Mouse (Mus musculus) c-Kit-negative CD71-positive TER-119-positive erythroid progenitor cells, embryonic 14.5 days (primary cell): ENCODE results near the gene Irgc1.

Source experiments
- DNase-seq: peaks from one replicate; pipeline ENCODE4 v3.0.0-alpha.2; 2013; ENCODE audit warnings: low read depth, low spot score

Gene Irgc1

GRCm38 (mm10) chr7:24472442-24472841 lies 20.3 kb upstream of the Irgc1 start:
- DNase-seq = no peak

- no peak for DNase-seq
Observed at GRCm38 (mm10) chr7:24470356-24470755, 18.3 kb upstream of the Irgc1 start.

DNA sequence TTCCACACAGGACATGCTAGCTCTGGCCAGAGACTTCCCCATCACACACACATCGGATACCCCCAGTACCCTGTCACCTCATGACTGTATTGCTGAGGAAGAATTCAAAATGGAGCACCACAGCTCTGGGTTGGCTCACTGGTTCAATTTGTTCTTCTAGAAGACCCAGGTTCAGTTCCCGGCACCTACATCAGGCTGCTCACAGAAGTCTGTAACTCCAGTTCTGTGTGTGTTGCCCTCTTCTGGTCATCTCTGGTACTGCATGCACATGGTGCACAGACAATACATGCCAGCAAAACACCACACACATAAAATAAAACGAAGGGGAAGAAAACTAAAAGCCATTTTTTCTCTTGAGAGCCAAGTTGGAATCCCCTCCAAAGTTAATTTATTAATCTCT lies 17.0 kb upstream of the Irgc1 start:
- peak; percentile 31 for DNase-seq

- no peak for DNase-seq
Observed at GRCm38 (mm10) chr7:24467886-24468285, 15.8 kb upstream of the Irgc1 start.

DNA sequence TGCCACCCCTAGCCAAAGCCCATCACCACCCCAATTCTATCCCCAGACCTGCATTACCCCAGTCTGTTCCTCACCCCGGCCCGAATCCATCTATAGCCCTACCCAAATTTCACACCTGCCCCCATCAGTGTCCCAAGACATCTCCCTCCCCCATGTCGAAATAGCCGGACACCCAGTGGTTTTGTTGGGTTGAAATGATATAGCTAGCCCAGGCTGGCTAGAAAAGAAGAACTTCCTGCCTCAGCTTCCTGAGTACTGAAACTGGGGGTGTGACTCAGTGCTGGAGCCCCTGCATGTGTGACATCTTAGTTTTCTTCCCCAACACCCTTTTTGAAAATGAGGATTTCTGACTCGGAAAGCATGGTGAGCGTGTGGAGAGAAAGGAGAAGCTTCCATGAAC lies 14.7 kb upstream of the Irgc1 start:
- no peak for DNase-seq

- no peak for DNase-seq
Observed at GRCm38 (mm10) chr7:24462388-24463319, 10.6 kb upstream of the Irgc1 start, which contains the start of gene Plaur. TSS of gene Plaur (plus strand) at chr7:24462484.

DNA sequence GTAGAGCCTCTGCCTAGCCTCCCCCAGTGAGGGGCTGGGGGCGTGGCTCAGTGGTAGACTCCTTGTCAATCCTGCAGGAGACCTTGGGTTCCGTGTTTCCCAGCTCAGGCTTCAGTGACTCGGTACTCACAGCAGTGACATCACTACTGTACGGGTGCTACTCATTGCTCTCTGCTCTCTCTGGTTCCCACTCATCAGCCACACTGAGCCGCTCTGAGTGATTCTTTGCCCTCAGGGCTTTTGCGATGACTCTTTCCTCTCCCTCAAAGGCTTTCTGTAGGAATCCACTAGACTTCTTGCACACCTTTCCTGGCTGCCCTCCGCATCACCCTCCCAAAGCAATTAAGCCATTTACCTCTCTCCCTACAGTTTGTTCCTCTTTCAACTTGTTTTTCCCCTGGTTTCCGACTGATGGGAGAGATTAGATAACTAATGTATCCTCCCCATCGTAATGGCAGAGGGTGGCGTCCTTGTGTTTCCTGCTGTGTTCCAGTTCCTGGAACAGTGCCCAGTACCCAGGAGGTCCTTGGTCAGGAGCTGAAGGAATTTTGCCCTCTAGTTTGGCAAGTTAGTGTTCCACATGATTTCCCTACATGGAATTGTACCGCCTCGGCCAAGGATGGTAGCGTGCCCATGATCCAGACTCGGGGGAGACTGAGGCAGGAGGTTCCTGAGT lies 9.4 kb upstream of the Irgc1 start:
- no peak for DNase-seq

DNA sequence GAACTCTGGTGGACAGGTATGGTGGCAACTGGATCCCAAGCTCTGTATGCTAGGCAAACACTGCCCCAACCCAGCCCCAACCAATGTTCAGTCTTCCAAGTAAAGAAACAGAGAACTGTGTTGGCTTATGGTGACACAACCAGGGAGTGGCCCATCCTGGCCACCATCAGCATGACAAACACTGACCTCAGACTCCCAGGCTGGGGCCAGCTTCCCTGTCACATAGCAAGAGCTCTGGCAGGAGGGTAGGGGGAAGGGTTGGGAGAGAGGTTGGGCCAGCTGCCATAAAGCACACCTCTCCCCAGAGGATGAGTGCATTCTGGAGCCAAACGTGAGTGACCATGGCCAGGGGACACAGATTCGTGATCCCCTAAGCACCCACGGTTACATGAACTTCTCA lies 7.7 kb upstream of the Irgc1 start:
- no peak for DNase-seq

DNA sequence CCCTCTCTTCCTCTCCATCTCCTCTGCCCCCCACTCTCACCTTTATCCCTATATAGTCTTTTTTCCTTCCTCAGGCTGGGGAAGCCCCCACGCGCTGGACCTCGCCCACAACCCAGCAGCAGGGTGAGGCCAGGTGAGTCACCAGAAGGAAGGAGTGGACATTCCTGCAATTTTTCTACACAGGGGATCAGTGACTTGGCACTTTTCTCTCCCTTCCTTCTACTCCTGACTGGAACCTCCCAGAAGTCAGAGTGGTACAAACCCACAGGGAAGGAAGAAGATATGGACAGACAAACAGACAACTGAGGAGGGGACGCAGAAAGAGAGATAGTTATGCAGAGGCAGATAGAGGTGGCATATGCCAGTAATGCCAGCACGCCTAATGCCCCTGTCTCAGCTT lies 7.3 kb upstream of the Irgc1 start:
- no peak for DNase-seq

- DNase-seq = no peak
Observed at GRCm38 (mm10) chr7:24457726-24458370, 5.8 kb upstream of the Irgc1 start.

DNA sequence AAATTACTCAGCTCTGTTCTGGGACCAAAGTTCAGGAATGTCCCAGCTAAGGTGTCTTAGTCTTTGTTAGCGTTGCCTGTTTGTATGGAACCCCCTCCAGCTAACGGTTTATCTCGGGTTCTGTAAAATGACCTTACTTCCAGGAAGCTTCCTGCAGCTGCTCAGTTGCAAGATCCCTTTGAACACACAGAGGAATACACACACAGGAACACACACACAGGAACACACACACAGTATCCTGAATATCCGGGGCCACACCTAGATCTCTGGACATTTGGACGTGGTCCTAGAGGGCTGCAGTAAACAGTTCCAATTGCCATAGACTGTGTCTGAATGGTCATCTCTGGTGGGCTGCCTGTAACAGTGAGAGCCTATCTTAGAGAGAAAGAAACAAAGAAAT lies 3.6 kb upstream of the Irgc1 start:
- no peak for DNase-seq

- DNase-seq = no peak
Observed at GRCm38 (mm10) chr7:24454199-24454598, 2.1 kb upstream of the Irgc1 start.

GRCm38 (mm10) chr7:24450585-24451017 lies 1.5 kb downstream of the Irgc1 start:
- DNase-seq = peak; percentile 21

DNA sequence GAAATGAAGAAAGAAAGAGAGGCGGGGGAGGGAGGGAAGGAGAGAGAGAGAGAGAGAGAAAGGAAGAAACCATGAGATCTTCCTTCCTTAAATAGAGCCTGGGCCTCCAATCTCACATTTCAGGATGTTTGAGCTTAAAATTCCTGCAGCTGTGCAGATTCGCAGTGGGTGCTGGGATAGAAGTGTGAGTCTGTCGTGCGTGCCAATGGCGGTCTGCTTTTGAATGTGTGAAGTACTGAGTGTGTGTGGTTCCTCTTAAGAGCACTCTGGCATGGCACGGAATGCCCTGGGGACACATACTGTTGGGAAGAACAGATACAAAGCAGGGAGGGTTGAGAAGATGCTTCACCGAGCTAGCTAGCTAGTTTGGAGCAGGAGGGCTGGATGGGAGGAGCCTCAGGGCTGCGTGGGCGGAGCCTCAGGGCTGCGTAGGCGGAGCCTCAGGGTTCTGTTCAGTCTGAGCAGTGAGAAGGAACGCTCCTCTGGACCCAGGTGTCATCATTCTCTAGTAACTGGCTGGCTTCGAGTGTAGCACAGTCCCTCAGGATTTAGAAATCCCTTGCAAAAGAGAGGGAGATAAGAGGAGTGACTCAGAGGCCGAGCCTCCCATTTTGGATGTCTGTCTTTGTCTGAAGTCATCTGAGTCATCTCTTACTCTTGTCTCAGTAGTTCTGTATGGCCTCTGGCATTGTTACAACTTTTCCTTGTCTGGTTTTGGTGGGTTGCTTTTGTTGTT lies 3.1 kb downstream of the Irgc1 start:
- DNase-seq = no peak

DNA sequence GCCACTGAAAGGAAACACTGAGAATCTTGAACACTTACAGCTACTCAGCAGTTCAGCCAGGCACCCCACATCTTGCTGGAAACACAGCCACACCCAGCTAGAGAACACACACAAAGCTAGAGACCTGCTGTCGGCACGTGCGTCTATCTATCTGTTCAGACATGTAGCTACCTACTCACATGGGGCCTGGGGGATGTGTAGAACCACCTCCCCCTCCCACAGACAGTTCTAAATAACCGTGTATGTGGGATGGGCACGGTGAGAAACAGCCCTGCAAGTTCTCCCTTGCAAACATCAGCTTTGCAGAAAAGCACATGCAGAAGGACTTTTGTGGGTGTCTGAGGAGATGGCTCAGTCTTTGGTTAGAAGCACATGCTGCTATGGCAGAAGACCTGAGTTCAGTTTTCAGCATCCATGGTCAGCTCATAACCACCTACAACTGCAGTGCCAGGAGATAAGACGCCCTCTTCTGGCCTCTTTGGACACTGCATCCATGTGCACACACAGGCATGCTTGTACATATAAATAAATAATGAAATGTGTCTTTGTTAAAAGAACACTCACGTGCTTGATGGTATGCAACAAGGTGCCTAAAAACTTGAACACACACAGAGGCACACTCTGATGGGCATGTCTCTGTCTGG lies 5.3 kb downstream of the Irgc1 start:
- no peak for DNase-seq

GRCm38 (mm10) chr7:24445266-24445926 lies 6.7 kb downstream of the Irgc1 start:
- no peak for DNase-seq

- no peak for DNase-seq
Observed at GRCm38 (mm10) chr7:24442313-24442712, 9.8 kb downstream of the Irgc1 start.

- DNase-seq = peak; percentile 19
Observed at GRCm38 (mm10) chr7:24441785-24442184, 10.3 kb downstream of the Irgc1 start.

- no peak for DNase-seq
Observed at GRCm38 (mm10) chr7:24439891-24440290, 12.2 kb downstream of the Irgc1 start.

GRCm38 (mm10) chr7:24439191-24439590 lies 12.9 kb downstream of the Irgc1 start:
- DNase-seq = no peak

DNA sequence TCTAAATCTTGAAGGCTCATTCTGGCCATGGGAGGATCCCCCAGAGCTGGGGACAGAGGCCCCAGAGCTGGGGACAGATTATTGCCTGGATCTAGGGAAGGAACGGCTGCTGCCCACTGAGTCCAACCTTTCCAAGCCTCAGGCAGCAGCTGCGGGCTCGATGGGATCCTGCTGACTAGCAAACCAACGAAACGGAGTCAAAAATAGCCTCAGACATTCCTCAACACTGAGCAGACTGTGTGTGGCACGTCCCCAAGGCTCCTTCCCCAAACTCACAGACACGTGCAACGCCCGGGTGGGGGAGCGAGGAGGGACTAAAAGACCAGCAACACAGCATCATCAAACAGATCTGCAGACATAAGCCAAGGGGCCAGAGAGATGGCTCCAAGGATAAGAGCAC lies 14.1 kb downstream of the Irgc1 start:
- no peak for DNase-seq
